Mouse (Mus musculus): Measurements from ENCODE around the gene Tex19.2. TPM values are rescaled to one million over a fixed set of nuclear protein-coding genes. Genes with fewer than 3 reads are reported as not detected.
A peak's percentile ranks its signal among the peaks of the same experiment; 100 is the strongest.

Tex19.2 gene
- 0.08 and 0.12 TPM in 2 replicates for polyA plus RNA-seq (2015; fragmentation: Nextera tagmentation; extraction: Ambion mirVana)

DNA sequence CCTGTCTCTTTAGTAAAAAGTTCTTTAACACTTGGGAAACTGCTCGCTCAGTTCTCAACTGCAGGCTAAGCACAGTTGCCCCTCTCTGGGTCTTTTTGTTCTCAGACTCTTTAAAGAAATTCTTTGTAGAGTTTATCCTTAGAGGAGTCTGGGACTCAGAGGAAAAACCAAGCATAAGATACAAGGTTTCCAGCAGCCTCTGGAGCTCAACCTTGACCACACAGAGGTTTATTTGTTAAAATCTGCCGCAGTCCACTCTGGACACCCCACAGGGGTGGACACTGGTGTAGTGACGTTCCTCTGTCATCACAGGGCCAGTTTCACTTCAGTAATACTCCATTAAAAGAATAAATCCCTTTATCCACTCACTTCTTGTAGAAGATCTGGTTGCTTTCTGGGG is at the start of gene Tex19.2:
Gene Tex19.2 (minus strand): TSS at position 101 of the 400 bp plus-strand sequence.
- ATAC-seq (ENCODE audit: low read depth): no peak
- Histone ChIP-seq H3K4me3 (replicated peaks) (no peak within 1 kb of the TSS), H3K9ac (no peak within 1 kb of the TSS), H3K4me1 (replicated peaks) (peaks cover 20% of the 10 kb centered on the region), H3K36me3 (no peaks in the 10 kb centered on the region), H3K4me2 (no peak within 1 kb of the TSS), H3K9me3 (replicated peaks) (no peaks in the 10 kb centered on the region), H3K27ac (no peak within 1 kb of the TSS), H3K27me3 (no peaks in the 10 kb centered on the region)
- DNase-seq: no peak
- WGBS (ENCODE audit: insufficient replicate concordance): 70% methylated on average over 3 of the region's 3 CpGs

DNA sequence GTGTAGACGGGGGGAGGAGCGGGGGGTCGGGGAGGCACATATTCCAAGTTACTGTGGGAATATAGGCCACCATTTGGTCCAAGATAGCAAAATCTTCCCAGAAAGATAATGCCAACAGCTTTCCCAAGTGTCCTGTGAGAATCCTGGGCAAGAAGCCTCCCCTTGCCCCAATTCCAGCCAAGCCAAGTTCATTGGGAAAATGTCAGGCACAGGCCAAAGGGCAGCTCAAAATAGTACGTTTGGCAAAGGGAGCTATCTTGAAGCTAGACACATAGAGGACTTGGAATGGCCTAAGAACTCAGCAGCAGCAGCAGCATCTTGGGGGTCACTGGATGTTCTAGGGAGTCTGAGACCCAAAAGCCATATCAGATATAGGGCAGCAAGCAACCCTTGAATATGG is 45.3 kb upstream of the Tex19.2 start:
- H3K9me3 ChIP-seq (replicated peaks): no peaks in the 10 kb centered on the region
- ATAC-seq (ENCODE audit: low read depth): no peak
- no peaks in the 10 kb centered on the region for H3K4me1 ChIP-seq (replicated peaks)
- no peak overlapping the region for H3K4me2 ChIP-seq
- no peak overlapping the region for H3K9ac ChIP-seq
- no peak overlapping the region for H3K27ac ChIP-seq
- no peak for DNase-seq
- H3K27me3 ChIP-seq: peaks cover 7% of the 10 kb centered on the region; the same call in 1 of the 2 replicates
- no peaks in the 10 kb centered on the region for H3K36me3 ChIP-seq
- H3K4me3 ChIP-seq (replicated peaks): no peak overlapping the region
- 70% methylated on average over 4 of the region's 4 CpGs for WGBS (ENCODE audit: insufficient replicate concordance)

DNA sequence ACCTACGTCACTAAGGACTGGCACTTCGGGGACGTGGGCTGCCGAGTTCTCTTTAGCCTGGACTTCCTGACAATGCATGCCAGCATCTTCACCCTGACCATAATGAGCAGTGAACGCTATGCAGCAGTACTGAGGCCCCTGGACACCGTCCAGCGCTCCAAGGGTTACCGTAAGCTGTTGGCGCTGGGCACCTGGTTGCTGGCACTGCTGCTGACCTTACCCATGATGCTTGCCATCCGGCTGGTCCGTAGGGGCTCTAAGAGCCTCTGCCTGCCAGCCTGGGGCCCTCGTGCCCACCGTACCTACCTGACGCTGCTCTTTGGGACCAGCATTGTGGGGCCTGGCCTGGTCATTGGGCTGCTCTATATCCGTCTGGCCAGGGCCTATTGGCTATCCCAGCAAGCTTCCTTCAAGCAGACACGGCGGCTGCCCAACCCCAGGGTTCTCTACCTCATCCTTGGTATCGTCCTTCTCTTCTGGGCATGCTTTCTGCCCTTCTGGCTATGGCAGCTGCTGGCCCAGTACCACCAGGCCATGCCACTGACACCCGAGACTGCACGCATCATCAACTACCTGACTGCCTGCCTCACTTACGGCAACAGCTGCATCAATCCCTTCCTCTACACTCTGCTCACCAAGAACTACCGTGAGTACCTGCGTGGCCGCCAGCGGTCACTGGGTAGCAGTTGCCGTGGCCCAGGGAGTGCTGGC is 42.3 kb upstream of the Tex19.2 start:
- no peaks in the 10 kb centered on the region for H3K36me3 ChIP-seq
- no peak overlapping the region for H3K4me2 ChIP-seq
- no peak for DNase-seq
- no peaks in the 10 kb centered on the region for H3K9me3 ChIP-seq (replicated peaks)
- WGBS (ENCODE audit: insufficient replicate concordance): 79% methylated on average over 26 of the region's 26 CpGs
- ATAC-seq (ENCODE audit: low read depth): no peak
- no peak overlapping the region for H3K27ac ChIP-seq
- peaks cover 31% of the 10 kb centered on the region for H3K27me3 ChIP-seq
- no peak overlapping the region for H3K4me3 ChIP-seq (replicated peaks)
- H3K9ac ChIP-seq: no peak overlapping the region
- 0 out of 2 replicates have a peak, but pooled peaks cover 4% of the 10 kb centered on the region for H3K4me1 ChIP-seq (replicated peaks)

DNA sequence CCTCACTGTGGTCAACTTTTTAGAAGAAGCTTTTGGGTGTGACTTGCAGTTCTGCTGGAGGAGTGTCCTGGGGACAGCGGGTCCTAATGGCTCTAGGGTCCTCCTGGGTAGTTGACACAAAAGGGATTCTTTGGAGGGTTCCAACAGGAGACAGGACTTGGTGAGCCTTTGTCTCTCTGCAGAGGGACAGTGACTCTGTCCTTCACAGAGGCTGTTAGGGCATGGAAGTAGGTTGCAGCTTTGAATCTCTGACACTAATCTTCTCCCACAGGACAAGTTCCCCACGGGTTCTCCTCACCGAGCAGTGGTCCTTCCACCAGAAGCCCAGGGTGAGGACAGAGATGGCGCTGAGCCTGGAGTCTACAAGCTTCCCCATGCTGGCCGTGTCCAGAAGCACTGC is 41.5 kb upstream of the Tex19.2 start, which contains the start of gene Uts2r:
Gene Uts2r (plus strand): TSS at position 301 of the 400 bp plus-strand sequence.
- H3K4me3 ChIP-seq (replicated peaks): no peak within 1 kb of the TSS
- DNase-seq: no peak
- H3K9me3 ChIP-seq (replicated peaks): no peaks in the 10 kb centered on the region
- no peak within 1 kb of the TSS for H3K27ac ChIP-seq
- 66% methylated on average over 5 of the region's 5 CpGs for WGBS (ENCODE audit: insufficient replicate concordance)
- H3K4me1 ChIP-seq (replicated peaks): 0 out of 2 replicates have a peak, but pooled peaks cover 4% of the 10 kb centered on the region
- no peak within 1 kb of the TSS for H3K4me2 ChIP-seq
- peaks cover 39% of the 10 kb centered on the region for H3K27me3 ChIP-seq
- ATAC-seq (ENCODE audit: low read depth): no peak
- H3K9ac ChIP-seq: no peak within 1 kb of the TSS
- no peaks in the 10 kb centered on the region for H3K36me3 ChIP-seq

DNA sequence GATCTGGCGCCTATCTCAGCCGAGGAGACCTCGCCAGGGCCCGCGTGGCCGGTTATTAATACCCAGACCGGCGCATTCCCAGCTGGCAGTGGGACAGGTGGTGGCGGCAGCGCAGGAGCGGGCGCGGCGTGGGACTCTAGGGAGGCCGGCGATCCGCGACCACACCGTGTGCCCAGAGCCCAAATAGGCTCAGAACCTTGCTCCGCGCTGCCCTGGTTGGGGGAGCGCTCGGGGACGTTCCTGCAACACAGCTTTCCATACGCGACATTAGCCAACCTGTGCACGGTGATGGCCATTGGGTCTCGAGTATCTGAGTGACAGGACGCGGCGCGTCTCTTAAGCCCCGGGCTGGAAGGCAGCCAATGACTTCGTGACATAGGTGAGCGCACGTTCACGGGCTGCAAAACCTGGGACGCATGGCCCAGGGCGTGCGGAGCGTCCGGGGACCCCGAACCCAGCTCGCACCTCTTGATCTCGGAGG is 38.0 kb upstream of the Tex19.2 start:
- H3K4me2 ChIP-seq: peak overlapping the region; percentile 52
- no peaks in the 10 kb centered on the region for H3K36me3 ChIP-seq
- no peak for ATAC-seq (ENCODE audit: low read depth)
- no peaks in the 10 kb centered on the region for H3K9me3 ChIP-seq (replicated peaks)
- H3K4me3 ChIP-seq (replicated peaks): peak overlapping the region; percentile 29
- H3K27ac ChIP-seq: no peak overlapping the region
- WGBS (ENCODE audit: insufficient replicate concordance): 4% methylated on average over 45 of the region's 45 CpGs
- H3K9ac ChIP-seq: no peak overlapping the region
- no peak for DNase-seq
- 0 out of 2 replicates have a peak, but pooled peaks cover 4% of the 10 kb centered on the region for H3K4me1 ChIP-seq (replicated peaks)
- H3K27me3 ChIP-seq: peaks cover 48% of the 10 kb centered on the region

DNA sequence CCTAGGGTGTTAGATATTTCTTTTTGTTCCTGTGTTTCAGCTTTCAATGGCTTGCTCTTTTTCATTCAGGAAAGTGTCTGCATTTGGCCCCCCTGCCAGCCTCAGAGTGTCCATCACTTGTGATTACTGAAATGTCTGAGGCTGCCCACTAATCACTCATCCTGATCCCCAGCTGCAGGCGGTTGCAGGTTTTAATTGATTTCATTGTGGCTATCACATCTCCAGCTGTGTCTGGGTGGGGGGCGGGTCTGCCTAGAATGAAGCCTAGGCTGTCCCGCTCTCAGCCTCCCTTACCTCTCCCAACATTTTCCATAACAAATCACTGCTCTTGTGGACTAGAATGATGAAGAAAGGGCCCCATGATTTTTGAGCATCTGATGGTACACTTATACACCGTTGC is 35.7 kb upstream of the Tex19.2 start:
- H3K27ac ChIP-seq: no peak overlapping the region
- H3K9me3 ChIP-seq (replicated peaks): no peaks in the 10 kb centered on the region
- H3K4me1 ChIP-seq (replicated peaks): 0 out of 2 replicates have a peak, but pooled peaks cover 4% of the 10 kb centered on the region
- H3K4me2 ChIP-seq: no peak overlapping the region
- 30% methylated on average over 4 of the region's 4 CpGs for WGBS (ENCODE audit: insufficient replicate concordance)
- H3K4me3 ChIP-seq (replicated peaks): no peak overlapping the region
- no peaks in the 10 kb centered on the region for H3K36me3 ChIP-seq
- H3K9ac ChIP-seq: no peak overlapping the region
- no peak for DNase-seq
- ATAC-seq (ENCODE audit: low read depth): no peak
- H3K27me3 ChIP-seq: peaks cover 48% of the 10 kb centered on the region

DNA sequence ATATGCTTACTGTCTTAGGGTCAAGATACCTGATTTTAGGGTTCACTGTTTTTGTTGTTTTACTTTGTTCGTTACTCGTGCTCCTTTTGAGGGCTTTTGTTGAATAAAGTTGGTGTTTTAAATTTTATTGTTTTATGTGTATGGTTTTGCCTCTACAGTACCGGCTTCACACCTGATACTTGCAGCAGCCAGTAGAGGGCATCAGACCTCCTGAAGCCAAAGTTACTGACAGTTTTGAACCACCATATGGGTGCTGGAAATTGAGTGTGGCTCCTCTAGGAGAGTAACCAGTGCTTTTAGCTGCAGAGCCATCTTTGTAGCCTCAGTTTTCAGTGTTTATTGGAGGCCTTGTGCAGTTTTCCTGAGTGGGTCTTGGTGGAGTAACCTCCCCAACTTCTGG is 29.7 kb upstream of the Tex19.2 start:
- no peak overlapping the region for H3K4me3 ChIP-seq (replicated peaks)
- H3K27me3 ChIP-seq: no peaks in the 10 kb centered on the region
- 48% methylated on average over 3 of the region's 3 CpGs for WGBS (ENCODE audit: insufficient replicate concordance)
- no peaks in the 10 kb centered on the region; the same call in 1 of the 2 replicates for H3K4me1 ChIP-seq (replicated peaks)
- H3K36me3 ChIP-seq: no peaks in the 10 kb centered on the region
- H3K9ac ChIP-seq: no peak overlapping the region
- H3K9me3 ChIP-seq (replicated peaks): no peaks in the 10 kb centered on the region
- no peak overlapping the region for H3K27ac ChIP-seq
- no peak overlapping the region for H3K4me2 ChIP-seq
- ATAC-seq (ENCODE audit: low read depth): no peak
- no peak for DNase-seq

DNA sequence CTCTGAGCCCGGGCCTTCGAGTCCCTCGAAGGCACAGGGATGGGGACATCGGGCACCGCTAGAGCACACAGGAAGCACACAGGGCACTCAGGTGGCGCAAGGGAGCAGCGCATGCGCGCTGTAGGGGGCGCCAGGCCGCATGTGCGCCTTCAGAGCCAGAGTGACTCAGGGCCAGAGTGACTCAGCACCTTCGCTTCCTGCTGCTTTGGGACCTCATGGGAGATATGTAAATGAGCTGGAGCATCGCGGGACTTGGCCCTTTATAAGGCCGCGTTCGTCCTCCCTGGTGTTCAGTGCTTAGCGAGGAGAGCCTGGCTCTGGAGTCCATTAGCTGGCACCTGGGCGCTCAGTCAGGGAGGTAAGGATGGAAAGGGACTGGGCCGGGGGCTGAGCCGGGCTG is 27.4 kb upstream of the Tex19.2 start, which contains the start of gene Tex19.1:
Gene Tex19.1 (plus strand): TSS at position 279 of the 400 bp plus-strand sequence.
- Histone ChIP-seq H3K27me3 (no peaks in the 10 kb centered on the region), H3K36me3 (no peaks in the 10 kb centered on the region), H3K9me3 (replicated peaks) (no peaks in the 10 kb centered on the region), H3K4me1 (replicated peaks) (no peaks in the 10 kb centered on the region; the same call in 1 of the 2 replicates), H3K27ac (no peak within 1 kb of the TSS), H3K9ac (no peak within 1 kb of the TSS), H3K4me3 (replicated peaks) (no peak within 1 kb of the TSS), H3K4me2 (no peak within 1 kb of the TSS)
- WGBS (ENCODE audit: insufficient replicate concordance): 84% methylated on average over 22 of the region's 22 CpGs
- DNase-seq (peak; percentile 28), ATAC-seq (ENCODE audit: low read depth) (no peak)

DNA sequence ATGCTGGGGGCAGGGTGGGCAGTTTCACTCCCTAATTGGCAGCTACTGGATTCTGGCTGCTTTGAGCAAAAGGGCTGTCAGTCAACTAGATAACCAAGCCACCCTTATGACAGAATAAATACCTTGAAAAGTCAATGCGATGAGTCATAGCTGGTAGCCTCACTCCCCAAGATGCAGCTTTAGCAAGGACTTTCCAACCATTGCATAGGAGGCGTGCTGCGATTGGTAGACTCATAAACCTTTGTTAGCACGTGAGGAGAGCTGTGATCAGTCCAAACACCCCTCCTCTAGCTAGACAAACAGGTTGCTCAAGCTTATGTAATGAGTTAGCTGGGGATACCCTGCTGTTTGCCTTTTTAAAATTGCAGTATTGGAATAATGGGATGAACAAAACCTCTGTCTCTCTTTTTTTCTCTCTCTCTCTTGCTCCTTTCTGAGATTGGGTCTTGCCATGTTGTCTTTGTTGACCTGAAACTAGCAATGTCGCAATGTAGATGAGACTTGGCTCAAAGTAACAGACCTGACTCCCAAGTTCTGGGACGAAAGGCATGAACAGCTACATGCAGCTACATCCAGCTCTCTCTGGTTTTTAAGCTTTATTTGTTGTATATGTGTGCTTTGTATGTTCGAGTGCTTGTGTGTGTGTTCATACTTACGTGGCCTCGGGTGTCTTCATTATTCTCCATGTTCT is 25.0 kb upstream of the Tex19.2 start:
- WGBS (ENCODE audit: insufficient replicate concordance): 61% methylated on average over 9 of the region's 9 CpGs
- no peak overlapping the region for H3K4me2 ChIP-seq
- H3K4me1 ChIP-seq (replicated peaks): peaks cover 13% of the 10 kb centered on the region
- no peaks in the 10 kb centered on the region for H3K9me3 ChIP-seq (replicated peaks)
- 0 out of 2 replicates have a peak overlapping the region, but pooled peaks have one; percentile 25 for H3K27ac ChIP-seq
- H3K36me3 ChIP-seq: no peaks in the 10 kb centered on the region
- H3K27me3 ChIP-seq: no peaks in the 10 kb centered on the region
- no peak overlapping the region for H3K4me3 ChIP-seq (replicated peaks)
- H3K9ac ChIP-seq: no peak overlapping the region
- 0 out of 2 replicates have a peak, but pooled peaks have one; percentile 32 for ATAC-seq (ENCODE audit: low read depth)
- DNase-seq: no peak

DNA sequence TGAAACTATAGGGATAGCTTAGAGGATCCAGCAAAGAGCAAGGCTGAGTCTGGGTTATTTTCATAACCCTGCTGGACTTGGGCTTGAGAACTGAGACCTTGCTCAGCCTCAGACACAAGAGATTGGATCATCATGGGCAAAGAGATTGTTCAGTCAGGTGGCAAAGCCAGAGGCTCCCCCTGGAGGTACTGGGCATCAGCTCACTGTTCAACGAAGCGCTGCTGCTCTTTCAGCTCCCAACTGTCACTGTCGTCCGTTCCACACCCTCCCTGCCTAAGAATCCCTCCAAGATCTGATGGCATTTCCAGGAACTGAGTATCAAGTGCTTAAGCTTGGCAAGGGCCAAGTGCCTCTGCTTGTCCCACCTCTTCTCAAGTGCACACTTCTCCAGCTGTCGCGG is 20.3 kb upstream of the Tex19.2 start:
- Histone ChIP-seq H3K27ac (no peak overlapping the region), H3K9me3 (replicated peaks) (no peaks in the 10 kb centered on the region), H3K4me1 (replicated peaks) (peaks cover 15% of the 10 kb centered on the region), H3K9ac (no peak overlapping the region), H3K4me2 (no peak overlapping the region), H3K4me3 (replicated peaks) (no peak overlapping the region), H3K36me3 (no peaks in the 10 kb centered on the region), H3K27me3 (no peaks in the 10 kb centered on the region)
- no peak for ATAC-seq (ENCODE audit: low read depth)
- no peak for DNase-seq
- WGBS (ENCODE audit: insufficient replicate concordance): 34% methylated on average over 6 of the region's 6 CpGs

DNA sequence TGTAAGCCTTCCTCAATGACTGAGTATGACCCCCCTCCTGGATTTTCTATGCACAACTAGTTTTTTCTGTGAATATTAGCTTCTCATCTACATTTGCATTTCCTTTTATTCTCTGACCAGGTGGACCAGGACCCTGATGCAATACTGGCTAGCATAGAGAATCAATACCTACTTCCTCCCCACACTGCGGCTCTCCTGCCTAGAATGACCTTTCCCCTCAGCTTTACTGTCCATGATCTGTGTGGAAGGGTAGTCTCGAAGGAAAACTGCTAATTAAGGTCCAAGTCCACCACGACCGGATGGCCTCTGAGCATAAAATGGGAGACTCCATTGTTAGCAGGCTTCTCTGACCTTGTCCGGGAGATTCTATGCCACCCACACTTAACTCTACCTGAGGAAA is 19.2 kb upstream of the Tex19.2 start:
- Histone ChIP-seq H3K4me1 (replicated peaks) (peaks cover 15% of the 10 kb centered on the region), H3K36me3 (no peaks in the 10 kb centered on the region), H3K4me3 (replicated peaks) (no peak overlapping the region), H3K9me3 (replicated peaks) (no peaks in the 10 kb centered on the region), H3K9ac (no peak overlapping the region), H3K27ac (peak overlapping the region; percentile 37; the same call in 1 of the 2 replicates), H3K27me3 (no peaks in the 10 kb centered on the region), H3K4me2 (no peak overlapping the region)
- DNase-seq: no peak
- 66% methylated on average over 5 of the region's 5 CpGs for WGBS (ENCODE audit: insufficient replicate concordance)
- ATAC-seq (ENCODE audit: low read depth): peak; percentile 58; the same call in 1 of the 2 replicates

Measured in liver, embryonic 13.5 days (tissue).